Mouse (Mus musculus) T-helper 1 cell (primary cell): ENCODE data around the gene Cd3e.
"Not testable (repeated sequence)": the region's sequence is repeated elsewhere in the genome, so short reads cannot be mapped to it uniquely, and the experiment has no call there.

ENCODE experiments used
- in situ Hi-C: fragments of 300-600 bp; cut with MboI, MseI; formaldehyde crosslinking; loops from one replicate; pipeline ENCODE4 v1.15.1; 2025; ENCODE audit warnings: high pct_unique_total_duplicates

The Cd3e gene

DNA sequence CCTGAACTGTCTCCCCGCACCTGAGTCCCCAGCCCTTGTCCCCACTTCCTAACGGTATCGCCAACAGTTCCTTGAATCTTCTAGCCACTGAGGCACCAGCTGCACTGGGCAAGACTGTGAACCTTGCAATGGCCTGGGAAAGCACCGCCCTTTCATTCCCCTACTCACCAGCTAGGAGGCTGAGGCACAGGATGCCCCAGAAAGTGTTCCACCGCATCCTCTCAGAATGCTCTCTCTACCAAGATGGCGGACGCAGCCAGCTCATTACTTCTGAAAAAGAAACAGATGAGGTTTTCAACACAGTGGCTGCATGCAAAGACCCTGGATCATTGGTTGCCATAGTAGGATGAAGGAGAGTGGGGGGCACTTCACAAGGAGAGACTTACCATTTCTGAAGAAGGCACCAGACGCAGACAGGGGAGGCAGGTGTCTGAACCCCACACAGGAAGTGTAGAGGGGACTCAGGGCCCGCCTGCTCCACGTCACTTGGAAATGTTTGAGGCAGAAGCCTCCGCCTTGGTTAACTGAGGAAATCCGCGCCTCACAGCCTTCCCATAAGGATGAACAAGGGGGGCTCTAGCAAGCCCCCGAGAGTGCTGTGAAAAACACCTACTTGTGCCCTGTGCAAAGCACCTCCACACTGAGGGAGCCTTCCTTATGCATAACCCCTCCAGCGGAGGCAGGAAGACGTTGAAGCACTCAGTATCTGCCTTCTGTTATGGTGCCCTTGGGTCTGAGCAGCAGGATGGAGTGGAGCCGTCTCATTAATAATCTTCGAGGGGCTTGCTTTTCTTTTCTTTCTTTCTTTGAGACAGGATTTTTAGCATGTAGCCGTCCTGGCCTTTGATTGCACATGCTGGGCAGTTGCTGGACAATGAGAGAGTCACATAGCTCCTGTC lies at the start of gene Cd3e:
TSS of gene Cd3e (minus strand) at position 448 of the 899 bp plus-strand sequence.
- in situ Hi-C loops = loop anchor here (5.0 to 10.0 kb wide), 3 partner anchors 32 to 92 kb away; partner anchors contain the start of gene Jaml

DNA sequence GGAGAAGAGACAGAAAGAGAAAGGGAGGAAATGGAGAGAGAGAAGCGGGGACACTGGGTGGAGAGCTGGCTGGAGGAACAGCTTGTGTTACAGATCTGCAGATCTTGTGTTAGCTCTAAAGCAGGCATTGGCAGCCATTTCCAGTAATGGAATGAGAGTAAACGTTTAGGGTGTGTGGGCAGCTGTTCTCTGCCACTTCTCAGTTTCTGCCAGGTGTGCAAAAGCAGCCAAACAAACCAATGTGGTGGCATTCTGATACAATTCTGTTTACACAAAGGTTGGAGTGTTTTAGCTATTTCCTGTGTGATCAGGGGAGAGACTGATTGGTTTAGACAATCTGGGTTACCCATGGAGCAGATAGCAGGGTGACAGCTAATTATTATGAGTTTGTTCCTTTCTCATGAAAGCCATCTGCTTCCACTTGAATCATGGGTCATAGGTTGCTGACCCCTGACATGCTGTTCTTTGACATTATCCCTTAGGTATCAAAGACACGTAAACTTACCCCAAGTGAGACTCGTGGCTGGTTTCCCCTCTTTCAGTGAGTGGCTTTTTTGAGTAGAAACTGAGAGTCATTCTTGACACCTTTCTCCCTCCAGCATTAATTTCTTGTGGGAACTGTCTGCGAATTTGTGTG lies 49.0 kb upstream of the Cd3e start:
- in situ Hi-C loops = no loop called here

DNA sequence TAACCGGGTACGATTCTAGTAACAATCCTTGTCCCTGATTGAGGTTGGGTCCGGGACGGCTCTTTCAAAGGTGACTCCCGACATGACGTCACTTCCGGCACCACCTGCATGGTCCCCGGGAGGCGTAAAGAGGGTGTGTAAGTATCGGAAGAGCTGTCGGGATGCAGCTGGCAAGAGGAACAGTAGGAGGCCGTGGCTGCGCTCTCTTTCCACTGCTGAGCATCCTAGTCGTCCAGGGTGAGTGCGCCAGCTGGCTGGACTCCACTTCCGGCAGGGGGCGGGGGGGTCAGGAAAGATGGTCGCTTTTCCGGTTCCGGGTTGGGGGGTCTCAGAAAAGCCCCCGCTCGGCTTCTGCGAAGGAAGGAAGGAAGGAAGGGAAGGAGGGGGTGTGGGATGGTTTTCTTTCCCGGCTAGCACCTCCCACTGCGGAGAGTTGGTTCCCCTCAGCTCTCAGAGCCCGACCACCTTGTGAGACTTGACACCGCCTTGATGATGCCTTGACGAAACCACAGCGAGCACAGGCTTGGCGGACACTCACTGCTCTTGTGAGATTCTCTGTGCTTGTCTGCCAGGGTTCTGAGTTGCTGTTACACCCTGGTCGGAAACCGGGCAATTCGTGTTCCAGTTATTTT lies 45.8 kb upstream of the Cd3e start, which contains the start of gene Mpzl3:
TSS of gene Mpzl3 (plus strand) at position 105 of the 632 bp plus-strand sequence.
- in situ Hi-C loops = no loop called here

DNA sequence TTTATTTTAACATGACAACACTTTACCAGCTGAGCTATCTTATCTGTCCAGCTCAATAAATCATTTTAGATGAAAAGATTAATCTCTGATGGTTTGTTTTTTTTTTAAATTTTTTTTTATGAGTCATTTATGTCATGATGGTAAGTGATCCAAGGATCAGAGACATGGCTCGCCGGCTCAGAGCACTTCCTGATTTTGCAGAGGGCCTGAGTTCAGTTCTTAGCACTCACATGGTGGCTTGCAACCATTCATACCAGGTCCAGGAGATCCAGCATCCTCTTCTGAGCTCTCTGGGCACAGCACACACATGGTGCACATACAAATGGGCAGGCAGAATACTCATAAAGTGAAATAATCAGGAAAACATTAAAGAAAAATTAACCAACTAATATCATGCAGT lies 40.9 kb upstream of the Cd3e start:
- in situ Hi-C loops = no loop called here

DNA sequence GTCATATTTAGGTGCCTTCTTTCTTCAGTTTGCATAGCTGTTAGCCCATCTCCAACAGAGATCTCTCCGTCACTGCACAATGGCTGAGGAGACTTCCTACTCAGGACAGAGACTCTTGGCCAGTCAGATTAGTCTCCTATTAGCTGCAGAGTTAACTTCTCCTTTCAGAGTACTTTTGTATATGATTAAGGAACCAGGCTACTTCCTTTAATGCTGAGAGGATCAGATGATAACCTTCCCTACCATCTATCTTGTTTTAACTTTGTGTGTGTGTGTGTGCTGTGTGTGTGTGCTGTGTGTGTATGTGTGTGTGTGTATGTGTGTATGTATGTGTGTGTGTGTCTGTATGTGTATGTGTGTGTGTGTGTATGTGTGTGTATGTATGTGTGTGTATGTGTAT lies 40.3 kb upstream of the Cd3e start:
- in situ Hi-C loops = no loop called here

DNA sequence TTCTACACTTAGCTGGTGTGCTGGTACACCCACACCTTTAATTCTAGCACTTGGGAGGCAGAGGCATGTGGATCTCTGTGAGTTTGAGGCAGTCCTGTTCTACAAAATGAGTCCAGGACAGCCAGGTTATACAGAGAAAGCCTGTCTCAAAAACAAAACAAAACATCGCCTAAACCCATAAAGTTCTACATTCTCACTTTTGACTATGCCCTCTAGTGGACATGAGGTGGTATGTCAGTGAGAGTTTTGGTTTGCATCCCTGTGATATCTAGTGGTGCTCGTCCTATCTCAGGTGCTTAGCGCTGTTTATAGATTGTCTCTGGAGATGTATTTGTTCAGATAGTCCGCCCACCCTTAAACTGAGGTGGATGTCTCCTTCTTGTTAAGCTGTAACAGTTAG lies 39.1 kb upstream of the Cd3e start:
- in situ Hi-C loops = no loop called here

DNA sequence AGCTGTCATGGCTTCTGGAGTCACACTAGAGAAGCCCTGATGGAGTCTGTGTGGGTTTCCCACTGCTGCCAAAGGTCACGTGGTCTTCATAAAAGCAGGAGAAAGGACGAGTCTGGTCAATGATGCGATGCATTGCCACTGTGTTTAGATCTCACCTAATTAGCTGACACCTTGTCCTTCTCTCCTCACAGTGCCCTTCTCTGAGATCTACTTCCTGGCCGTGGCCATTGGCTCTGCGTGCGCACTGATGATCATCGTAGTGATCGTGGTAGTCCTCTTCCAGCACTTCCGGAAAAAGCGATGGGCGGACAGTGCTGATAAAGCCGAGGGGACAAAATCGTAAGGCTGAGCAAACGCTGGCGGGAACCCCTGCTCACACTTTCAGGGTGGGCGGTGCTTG lies 37.5 kb upstream of the Cd3e start:
- in situ Hi-C loops = no loop called here

DNA sequence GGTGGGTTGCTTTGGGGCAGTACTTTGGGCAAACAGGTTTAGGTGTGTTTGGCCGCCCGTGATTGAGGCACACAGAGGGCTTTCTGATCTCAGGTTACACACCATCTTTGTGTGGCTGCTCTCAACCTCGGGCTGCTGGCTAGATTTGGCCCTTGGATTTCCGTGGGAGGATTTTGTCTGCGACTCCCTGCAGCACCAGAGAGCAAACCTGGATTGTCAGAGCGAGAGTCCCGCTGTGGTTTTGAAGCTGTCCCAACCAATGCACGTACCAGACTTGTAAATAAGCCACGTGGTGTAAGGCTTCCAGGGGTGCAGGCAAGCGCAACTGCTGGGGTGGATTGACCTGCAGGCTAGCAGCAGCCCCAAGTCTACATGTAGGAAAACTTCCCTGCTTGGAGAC lies 33.5 kb upstream of the Cd3e start:
- in situ Hi-C loops = no loop called here

DNA sequence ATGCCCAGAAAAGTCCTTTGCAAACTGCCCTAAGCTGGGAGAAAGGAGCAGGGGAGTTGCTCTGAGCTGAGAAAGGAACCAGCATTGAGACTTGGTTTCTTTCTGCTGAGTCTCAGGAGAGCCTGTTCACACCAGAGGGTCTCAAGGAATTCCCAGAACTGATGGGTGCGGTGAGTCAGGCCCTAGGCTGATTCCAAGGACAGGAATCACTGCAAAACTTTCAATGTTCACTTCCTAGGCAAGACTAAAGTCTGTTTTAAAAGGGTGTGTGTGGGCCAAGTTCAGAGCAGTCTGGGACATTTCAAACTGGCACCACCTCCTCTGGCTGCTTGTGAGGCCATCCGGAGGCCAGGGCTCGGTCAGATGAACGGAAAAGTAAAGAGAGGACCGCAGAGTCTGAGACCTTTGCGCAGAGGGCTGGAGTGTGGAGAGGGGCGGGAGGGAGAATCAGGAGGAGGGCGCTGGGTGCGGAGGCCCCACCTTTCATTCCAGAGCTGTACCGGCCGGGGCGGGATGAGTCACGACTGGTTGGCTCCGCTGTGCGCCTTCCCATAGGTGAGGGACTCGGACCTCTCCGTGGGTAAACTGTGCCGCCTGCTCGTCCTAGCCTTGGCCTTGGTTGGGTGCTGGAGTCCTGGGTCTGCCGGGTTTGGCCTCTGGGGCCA lies 32.8 kb upstream of the Cd3e start:
- in situ Hi-C loops = no loop called here

DNA sequence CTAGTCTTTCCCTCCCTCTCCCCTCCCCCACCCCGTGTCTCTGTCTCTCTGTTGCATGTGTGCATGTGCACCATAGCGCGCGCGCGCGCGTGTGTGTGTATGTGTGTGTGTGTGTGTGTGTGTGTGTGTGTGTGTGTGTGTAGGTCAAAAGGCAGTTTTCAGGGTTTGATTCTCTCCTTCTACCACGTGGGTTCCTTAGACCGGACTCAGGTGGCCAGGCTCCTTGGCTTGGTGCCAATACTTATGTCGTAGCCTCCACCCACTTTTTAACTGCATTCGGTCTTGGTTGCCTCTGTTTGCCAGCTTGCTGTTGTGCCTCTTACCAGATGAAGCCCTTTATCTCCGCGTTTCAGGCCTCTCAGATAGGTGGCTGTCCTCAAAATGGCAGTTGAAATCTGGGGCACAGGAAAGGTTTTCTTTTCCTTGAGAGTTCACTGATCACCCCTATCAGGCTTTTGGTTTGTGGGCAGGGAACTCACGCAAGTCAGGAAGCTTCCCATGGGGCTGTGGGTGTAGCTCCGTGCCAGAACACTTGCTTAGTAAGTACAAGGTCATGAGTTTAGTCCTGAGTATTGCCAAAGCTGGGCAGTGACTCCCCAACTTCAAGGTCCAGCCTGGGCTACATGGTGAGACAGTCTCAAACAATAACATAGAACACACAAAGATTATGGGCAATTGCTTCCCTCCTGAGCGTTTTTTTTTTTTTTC lies 31.9 kb upstream of the Cd3e start:
- in situ Hi-C loops = no loop called here

DNA sequence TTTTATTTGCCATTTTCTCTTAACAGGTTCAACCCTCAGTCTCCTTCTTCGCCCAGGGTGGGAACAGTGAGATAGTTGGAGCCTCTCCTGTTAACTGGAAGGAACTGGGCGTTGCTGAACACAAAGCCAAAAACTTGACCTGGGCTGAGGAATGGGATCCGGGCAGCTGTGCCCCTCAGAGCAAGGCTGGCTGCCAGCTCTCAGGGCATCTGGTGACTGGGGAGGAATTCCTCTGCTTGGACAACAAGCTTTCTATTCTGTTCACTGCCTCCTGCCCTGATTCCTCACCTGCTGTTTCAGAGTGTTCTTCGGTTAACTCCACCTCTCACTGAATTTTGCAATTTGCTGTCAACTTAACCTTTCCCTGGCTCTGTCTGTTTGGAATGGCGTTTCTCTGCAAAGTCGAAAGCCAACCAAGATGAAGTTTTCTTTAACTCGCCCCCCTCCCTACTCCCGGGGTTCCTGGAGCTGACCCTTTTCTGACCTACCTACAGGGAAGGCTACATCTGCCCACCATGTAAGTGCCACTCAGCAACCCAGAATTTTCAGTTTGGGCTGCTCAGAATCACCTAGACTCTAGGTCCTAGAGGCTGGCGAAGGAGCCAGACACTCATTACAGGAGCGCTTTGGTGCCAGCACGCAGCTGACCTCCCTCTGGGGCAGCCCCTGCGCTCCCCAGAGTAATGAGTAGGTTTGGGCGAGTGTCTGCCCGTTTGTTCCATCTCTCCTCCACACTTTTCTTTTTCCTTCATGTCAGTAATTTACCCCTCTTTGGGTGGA lies 30.8 kb upstream of the Cd3e start:
- in situ Hi-C loops = no loop called here

DNA sequence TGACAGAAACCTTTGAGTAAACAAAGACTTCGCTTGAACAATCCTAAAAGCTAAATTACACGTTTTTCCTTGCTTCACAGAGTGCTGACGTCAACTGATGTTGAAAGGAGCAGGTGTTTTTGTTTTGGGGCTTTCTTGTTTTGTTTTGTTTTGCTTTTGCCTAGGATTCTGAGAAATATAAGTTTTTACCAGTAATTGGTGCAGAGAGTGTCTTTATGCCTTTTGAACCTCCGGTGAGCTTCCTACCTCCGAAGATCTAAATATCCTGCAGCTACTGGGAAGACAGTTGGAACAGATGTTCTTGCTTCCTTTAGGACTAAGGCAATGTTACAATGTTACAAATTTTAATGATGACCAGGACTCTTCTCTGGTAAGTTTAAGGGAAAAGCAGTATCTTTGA lies 30.1 kb upstream of the Cd3e start, which contains the start of gene Mpzl2:
TSS of gene Mpzl2 (plus strand) at position 301 of the 400 bp plus-strand sequence.
- in situ Hi-C loops = no loop called here

DNA sequence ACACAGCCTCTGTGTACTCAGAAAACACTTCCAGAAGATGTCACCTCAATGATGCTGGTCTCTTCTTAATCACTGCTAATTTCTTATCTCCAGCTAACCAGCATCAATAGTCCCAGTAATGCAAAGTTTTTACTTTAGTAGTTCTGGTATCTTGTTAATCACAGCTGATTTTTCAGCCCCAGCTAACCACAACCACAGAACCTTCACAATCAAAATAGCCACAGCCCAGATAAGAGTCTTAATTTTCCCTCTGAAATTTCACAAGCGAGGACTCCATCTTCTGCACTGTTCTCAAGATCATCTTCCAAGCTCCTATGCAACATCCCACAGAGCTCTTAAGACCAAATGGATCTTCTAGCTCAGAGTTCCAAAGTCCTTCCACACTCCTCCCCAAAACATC lies 28.4 kb upstream of the Cd3e start:
- in situ Hi-C loops = not testable (repeated sequence)

DNA sequence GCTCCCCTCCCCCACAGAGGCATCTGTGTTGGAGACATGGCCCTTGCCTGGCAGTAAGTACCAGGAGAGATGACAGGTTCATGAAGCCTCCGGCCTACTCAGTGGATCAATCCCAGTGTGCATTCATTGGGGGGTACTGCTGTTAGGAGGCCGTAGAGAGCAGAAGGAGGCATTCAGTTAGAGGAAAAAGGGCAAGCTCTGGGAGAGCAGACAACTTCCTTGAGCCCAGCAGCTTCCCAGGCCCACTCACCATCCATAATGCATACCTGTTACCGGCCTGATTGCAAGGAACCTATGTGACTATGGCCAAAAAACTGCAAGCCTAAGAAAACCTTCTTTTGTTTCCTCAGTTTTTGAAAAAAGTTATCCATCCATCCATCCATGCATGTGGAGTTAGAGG lies 25.1 kb upstream of the Cd3e start:
- in situ Hi-C loops = loop anchor here (5.0 kb wide), 1 partner anchor 358 kb away; no protein-coding TSS in a partner anchor

DNA sequence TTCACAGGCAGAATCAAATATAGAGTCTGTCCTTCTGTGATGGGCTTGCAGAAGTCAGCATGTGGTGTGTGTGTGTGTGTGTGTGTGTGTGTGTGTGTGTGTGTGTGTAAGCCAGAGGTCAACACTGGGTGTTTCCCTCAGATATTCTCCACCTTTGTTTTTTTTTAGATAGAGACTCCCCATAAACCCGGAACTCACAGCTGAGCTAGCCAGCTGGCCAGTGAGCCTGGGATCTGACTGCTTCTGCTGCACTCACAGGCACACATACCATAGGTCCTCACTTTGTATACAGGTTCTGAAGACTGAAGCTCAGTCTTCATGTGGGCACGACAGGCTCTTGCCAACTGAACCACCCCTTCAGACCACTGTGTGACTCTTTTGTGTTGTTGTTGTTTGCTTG lies 22.8 kb upstream of the Cd3e start:
- in situ Hi-C loops = loop anchor here (5.0 kb wide), 1 partner anchor 360 kb away; no protein-coding TSS in a partner anchor

DNA sequence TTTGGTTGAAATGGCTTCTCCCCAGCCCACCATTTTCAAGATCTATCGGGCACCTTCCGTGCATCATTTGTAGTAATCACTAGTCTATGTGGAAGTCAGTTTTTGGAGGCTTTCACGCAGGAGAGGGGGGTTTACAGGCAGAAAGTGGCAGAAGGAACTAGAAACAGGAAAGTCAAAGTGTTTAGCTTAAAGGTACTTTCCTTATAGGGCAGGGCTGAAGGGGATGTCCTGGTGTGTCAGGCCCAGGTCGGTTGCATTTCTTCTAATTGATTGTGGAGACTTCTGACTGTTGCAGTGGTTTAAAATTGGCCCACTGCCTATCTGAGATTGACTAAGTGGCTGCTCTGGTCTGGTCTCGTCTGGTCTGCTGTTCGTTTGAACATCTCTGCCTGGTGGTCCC lies 20.9 kb upstream of the Cd3e start:
- in situ Hi-C loops = loop anchor here (5.0 kb wide), 1 partner anchor 362 kb away; no protein-coding TSS in a partner anchor

DNA sequence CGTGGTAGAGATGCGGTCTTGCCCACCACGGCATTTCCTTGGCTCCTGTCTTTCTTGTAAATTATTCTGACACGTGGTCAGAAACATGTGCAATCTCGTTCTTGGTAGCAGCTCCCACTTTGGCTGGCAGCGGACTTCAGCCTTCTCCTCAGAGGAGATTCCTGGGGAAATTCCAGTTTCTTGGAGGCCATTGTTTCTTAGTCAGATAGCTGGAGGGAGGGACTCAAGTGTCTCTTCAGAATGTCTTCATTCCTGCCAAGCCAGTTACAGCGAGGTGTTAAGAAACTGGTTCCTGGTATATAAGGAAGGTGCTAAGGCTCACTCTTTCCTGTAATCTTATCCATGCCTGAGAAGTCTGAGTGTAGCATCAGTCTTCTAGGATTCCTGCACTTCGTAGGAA lies 17.9 kb upstream of the Cd3e start:
- in situ Hi-C loops = loop anchor here (5.0 kb wide), 1 partner anchor 115 kb away; no protein-coding TSS in a partner anchor

DNA sequence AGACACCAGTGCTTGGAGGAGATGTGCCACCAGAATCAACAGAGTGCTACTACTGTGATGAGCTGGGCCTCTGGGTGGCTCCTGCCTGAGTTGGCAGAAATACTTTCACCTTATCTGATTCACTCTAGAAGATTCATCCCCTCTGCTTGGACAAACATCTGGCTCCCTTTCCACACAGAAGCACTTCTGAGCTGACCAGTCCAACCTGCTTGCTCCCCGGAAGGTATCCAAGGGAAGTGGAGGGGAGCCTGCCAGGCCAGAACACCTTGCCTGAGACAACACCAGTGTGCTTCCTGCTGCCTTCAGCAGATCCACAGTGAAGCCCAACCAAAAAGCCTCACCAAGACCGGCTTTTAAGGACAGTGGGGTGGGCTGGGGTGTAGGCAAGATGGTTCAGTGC lies 14.8 kb upstream of the Cd3e start:
- in situ Hi-C loops = no loop called here

DNA sequence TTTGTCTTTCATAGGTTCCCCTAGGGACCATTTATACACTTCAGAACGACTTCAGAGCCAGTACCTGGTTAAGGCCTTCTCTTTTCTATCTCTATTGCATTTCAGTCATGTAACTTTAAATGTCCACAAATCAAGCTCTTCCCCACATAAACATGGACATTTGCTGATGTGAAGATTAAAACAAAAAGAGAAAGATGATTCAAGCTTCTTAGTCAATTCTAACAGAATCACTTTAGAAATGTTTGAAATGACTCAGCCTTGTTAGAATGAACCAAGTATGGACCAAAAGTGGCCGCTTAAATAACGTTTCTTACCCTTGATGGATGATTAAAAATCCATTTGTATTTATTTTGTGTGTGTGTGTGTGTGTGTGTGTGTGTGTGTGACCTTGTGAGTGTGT lies 14.2 kb upstream of the Cd3e start:
- in situ Hi-C loops = no loop called here

DNA sequence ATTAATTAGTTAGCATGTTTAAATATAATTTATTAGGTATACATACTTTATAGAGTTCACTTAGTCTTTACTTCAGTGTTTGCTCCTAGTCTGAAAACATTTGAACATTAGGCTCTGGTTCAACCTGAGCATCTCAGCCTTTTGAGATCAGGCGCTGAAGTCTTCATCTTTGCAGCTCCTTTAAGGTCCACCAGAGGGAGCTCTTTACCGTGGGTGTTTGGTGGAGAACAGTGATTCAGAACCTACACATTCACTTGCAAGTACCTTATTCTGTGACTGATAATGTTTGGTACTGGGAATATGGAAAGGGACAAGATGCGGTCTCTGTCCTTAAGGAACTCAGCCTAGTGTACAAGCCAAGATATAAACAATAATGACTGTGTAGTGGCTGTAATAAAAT lies 13.4 kb upstream of the Cd3e start:
- in situ Hi-C loops = no loop called here
